Mouse (Mus musculus): ENCODE data around the gene Mob4. TPM values are rescaled to one million over a fixed set of nuclear protein-coding genes. Genes with fewer than 3 reads are reported as not detected.
"Not testable (repeated sequence)": the region's sequence is repeated elsewhere in the genome, so short reads cannot be mapped to it uniquely, and the experiment has no call there.

The Mob4 gene
- total RNA-seq (2021) = 10 to 100 TPM; 63.3 to 67.0 TPM
- long read RNA-seq, experiment 1, transcript Mob4-205 (8 exons, 2,840 nt) = major isoform, 81 of 89 reads
- long read RNA-seq, experiment 1, partial matches to known transcripts = 0 of 89 reads
- long read RNA-seq, experiment 1, other reads (novel, unspliced or antisense) = 6 of 89 reads
- long read RNA-seq, experiment 2, transcript Mob4-205 (8 exons, 2,840 nt) = major isoform, 139 of 145 reads
- long read RNA-seq, experiment 2, partial matches to known transcripts = 2 of 145 reads
- long read RNA-seq, experiment 2, other reads (novel, unspliced or antisense) = 3 of 145 reads

DNA sequence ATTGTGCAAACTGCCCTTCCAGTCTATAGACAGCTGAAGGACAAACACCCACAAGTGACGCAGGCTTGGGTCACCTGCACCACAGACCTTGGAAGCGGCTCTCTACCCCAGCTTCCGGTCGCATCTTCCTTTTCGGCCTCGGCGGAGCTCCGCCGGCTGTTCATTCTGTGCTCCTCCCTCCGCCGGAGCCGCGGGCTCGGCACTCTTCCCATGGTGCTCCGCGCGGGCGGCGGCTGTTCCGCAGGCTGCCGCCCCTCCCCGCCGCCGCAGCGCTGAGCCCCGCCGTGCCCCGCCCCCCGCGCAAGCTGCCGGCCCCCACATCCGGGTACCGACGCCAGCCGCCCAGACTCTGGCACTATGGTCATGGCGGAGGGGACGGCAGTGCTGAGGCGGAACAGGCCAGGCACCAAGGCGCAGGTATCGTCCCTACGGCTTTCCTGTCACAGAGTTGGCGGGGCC lies at the start of gene Mob4:
TSS of gene Mob4 (plus strand) at position 289 of the 459 bp plus-strand sequence.
- peak; percentile 89 to 92 for DNase-seq (ENCODE audit: low spot score in 2 of 2)

DNA sequence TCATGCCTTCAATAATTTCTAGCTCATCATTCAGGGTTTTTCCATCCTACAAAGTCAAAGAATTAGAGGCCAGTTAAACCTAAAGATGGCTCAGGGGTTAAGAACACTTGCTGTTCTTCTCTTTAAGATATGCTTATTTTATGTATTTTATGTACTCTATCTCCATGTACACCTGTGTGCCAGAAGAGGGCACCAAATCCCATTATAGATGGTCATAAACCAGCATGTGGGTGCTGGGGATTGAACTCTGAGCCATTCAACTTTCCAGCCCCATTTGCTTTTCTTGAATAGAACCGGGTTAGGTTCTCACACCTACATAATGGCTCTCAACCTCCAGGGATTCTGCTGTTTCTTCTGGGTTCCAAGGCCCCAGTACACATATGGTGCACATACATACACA lies 48.9 kb upstream of the Mob4 start:
- DNase-seq (ENCODE audit: low spot score in 2 of 2) = no peak

DNA sequence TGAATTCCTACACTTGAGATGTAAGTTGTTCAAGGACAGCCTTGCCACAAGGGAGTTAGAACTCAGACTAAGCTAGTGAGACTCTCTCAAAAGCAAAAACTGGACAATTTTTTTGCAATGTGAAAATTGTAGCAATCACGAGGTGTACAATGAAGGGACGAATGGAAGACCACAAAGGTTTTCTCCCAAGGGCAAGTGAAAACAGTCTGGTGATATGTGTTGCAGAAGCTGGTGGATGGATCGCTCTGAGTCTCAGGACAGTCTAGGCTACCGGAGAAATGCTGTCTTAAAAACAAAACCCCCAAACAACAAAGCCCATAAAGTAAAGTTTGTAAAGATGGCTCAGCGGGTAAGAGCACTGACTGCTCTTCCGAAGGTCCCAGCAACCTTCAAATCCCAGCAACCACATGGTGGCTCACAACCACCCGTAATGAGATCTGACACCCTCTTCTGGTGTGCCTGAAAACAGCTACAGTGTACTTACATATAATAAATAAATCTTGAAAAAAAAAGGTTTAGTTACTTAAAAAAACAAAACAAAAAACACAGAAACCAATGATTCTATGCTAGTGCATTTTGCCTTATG lies 45.2 kb upstream of the Mob4 start:
- no peak for DNase-seq (ENCODE audit: low spot score in 2 of 2)

DNA sequence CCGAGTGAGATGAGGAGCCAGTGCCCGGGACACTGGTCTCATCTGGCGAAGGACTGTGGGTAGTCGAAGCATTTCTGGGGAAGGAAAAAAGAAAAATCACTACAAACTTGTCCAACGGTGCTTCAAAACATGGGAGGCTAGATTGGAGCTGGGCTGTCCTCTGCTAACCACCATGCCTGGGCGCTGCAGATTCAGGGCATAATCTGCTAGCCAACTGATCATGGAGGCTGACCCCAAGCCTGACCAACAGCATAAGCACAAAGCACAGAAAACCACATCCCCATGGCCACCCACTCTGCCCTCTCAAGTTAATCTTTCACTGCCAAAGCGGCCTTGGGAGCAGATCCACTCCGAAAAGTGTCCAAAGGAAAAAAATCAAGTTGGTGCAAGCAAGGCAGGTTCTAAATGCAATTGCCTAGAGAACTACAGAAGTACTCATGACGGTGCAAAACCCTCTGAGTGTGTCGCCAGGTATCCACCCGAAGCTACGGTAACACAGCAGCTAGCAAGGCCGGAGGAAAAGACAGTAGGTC lies 44.1 kb upstream of the Mob4 start:
- DNase-seq (ENCODE audit: low spot score in 2 of 2) = no peak

DNA sequence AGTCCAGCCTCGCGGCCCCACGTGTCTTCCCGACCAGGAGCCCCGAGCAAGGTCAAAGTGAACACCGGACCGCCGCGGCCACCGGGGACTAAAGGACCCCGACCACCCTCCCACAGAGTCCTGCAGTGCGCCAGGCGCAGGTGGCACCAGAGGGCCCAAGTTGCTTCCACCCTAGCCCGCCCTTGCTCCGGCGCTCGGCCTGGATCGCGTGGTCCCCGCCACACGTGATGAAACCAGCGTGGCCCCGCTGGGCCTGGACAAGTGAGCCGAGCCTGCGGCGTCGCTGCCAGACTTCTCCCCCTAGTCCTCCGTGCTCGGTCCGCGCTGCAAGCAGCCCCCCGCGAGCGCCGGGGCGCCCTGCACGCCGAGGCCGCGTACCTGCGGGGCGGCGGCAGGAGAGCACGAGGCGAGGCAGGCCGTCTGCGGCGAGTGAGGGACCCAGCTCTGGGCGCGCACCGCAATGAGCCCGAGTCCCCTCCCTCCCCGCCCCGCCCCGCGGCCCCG lies 43.6 kb upstream of the Mob4 start:
- DNase-seq (ENCODE audit: low spot score in 2 of 2) = no peak

DNA sequence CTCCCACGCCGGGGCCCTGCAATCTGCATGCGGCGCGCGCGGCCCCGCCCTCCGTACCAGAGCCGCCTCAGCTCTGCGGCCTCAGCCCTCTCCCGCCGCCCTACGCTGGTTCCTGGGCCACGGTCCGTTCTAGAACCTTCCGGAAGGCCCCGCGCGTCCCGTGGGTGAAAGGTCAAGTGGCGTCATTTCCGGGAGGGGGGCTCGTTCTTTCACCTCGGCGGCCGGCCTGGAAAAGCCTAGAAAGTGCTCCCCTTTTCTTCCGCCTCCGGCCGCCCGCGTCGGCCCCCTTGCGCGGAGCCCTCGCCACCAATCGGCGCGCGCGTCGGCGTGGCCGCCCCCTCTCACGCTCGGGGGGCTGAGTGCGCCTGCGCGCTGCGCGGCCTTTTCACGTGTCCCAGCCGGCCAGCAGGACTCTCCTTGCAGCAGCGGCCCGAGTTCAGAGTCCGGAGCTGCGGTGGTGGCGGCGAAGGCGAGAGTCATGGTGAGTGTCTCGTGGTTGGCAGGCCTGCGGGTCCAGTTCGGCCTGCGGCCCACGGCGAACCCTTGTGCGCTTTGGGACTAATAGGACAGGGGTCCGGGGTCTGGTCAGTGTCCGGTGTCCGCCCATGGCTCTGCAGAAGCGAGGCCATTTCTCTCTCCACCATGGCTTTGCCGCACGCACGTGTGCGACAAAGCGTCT lies 43.0 kb upstream of the Mob4 start, which contains the start of the genes Hspe1 and Hspd1:
TSS of gene Hspe1 (plus strand) at position 201 of the 679 bp plus-strand sequence.
TSS of gene Hspd1 (minus strand) at position 312 of the 679 bp plus-strand sequence.
- peak; percentile 97 to 99 for DNase-seq (ENCODE audit: low spot score in 2 of 2)

DNA sequence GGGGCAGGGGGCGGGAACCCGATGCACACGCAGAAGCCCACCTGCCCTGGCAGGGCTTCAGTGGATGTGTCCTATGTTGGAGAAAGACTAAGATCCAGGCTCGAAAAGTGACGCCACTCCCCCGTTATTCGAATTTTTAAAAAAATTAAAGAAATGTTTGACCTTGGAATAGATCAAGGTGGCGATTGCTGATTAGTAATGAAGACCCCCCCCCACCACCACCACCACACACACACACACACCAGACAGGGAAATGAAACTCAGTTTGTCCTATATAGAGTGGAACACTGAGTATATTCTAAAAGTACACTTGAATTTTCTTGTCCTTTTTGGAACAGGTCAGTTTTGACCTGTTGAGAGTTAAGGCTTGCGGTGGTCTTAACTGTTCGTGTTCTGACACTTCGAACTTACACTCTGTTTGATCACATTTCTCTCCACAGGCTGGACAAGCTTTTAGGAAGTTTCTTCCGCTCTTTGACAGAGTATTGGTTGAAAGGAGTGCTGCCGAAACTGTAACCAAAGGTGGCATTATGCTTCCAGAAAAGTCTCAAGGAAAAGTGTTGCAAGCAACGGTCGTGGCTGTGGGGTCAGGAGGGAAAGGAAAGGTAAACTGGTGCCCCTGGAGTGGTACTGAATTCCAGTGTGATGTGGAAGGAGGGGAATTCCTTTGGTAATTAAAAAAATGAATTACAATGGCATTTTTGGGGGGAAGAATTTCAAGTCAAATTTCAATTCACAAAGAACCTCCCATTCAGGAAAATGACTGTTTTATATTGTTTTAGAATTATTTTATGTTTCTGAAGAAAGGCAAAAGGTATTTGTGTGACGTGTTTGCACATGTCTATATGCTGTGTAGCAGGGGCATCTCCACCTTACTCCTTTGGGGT lies 42.2 kb upstream of the Mob4 start:
- no peak for DNase-seq (ENCODE audit: low spot score in 2 of 2)

DNA sequence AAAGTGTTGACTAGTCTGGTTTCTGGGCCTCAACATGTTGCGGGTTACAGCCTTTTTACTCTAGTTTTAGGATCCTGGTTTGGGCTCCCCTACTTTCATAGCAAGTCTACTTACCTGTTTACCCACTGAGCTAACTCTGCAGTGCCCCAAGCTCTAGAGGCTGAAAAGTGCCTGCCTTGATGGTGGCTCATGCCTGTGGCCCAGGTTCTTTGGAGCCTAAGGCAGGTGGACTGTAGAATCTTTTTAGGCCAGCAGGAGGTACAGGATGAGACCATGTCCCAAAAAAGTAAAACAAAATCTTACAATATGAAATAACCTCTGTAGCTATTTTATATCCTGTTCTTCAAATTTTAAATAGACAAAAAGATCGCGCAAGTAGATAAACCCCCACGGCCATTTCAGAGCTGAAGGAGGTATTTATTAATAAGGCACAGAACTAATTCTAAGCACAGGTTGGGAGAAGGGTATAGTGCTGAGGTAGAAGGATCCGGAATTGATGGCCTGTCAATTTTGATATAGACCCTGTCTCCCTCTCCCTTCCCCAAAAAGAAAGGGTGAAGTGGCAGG lies 41.5 kb upstream of the Mob4 start:
- no peak for DNase-seq (ENCODE audit: low spot score in 2 of 2)

DNA sequence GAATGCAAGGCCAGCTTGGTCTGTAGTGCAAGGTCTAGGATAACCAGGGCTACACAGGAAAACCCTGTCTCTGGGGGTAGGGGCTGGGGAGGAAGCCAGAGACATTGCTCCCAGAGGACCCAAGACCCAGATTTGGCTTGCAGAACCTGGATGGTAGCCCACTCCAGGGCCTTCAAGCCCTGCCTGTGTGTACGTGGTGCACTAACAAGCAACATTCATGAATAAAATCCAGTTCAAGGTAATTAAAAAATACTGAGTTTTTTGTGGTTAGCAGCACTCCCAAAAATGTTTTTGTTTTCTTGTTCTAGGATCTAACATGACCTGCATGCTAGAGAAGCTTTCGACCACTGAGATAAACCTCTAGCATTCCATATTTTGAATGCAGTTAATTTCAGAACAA lies 39.0 kb upstream of the Mob4 start:
- DNase-seq (ENCODE audit: low spot score in 2 of 2) = no peak

DNA sequence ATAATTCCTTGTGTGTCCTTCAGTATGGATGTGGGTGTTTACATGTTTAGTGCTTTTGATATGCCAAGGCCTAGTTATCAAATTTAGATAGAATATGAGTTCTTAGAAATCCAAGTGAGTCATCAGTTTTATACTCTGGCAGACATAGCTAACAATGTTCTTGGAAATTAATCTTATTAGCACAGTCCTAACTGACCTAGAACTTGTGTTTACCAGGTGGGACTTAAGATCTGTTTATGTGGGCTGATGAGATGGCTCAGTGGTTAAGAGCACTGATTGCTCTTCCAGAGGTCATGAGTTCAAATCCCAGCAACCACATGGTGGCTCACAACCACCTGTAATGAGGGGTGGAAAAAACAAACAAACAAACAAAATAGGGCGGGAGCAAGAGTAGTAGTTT lies 38.6 kb upstream of the Mob4 start:
- no peak for DNase-seq (ENCODE audit: low spot score in 2 of 2)

DNA sequence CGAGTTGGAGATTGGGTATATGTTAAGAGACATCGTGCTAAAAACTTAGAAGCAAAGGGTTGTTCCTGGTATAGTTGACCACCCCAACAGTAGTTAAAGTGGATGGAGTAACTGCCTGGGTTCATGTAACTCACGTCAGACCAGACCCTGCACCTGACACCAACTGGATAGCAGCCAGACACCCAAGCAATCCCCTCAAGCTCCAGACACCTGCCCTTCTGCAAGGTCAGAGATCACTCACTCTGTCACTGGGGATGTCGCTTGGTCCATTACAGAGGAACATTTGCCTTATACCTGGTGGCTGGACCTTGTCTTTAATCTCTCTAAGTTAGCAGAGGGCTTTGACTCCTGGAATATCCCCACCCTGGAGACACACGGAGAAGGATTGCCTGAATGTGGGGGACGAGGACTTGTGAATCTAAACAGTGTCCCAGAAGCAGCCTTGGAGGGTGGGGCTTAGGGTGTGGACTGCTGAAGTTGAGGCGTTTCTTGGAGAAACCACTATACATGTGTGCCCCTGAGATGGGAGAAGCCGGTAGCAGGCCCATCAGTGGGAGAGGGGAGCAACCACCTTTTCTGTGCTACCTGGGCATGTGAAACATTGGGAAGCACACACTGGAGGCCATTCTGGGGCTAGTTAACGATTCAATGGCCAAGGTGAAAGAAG lies 24.0 kb upstream of the Mob4 start:
- DNase-seq (ENCODE audit: low spot score in 2 of 2) = no peak

DNA sequence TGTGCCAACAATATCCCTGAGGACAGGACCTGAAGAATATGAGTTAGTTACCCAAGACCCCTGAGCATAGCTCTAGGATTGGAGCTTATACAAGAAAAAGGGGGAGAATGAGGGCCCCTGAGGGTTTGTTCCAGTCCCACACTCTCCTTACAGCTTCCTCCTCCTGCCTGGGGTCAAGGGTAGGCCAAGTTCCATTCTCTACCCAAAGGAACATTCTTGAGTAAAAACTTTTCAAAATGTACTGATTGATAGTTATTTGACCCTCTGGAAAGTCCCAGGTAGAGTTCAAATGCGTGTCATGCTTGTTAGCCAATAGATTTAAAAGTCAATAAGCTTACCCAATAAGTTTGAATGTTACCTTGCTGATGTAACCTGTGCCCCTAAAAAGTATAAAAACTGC lies 23.4 kb upstream of the Mob4 start:
- DNase-seq (ENCODE audit: low spot score in 2 of 2) = no peak

DNA sequence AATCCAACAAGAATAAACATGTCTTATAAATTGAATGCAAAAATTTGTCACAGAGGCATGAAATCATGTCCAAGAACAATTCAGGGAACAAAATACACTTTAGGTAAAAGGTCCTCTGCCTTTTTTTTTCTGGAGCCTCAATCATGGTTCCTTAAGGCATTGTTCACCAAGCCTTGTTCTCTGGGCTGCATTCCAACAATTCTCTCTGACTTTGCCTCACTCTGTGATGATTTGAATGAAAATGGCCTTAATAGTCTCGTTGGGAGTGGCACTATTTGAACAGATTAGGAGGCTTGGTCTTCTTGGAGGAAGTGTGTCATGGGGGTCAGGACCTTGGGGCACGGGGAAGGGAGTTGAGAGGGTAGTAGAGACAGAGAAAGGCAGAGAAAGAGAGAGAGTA lies 22.6 kb upstream of the Mob4 start:
- DNase-seq (ENCODE audit: low spot score in 2 of 2) = no peak

DNA sequence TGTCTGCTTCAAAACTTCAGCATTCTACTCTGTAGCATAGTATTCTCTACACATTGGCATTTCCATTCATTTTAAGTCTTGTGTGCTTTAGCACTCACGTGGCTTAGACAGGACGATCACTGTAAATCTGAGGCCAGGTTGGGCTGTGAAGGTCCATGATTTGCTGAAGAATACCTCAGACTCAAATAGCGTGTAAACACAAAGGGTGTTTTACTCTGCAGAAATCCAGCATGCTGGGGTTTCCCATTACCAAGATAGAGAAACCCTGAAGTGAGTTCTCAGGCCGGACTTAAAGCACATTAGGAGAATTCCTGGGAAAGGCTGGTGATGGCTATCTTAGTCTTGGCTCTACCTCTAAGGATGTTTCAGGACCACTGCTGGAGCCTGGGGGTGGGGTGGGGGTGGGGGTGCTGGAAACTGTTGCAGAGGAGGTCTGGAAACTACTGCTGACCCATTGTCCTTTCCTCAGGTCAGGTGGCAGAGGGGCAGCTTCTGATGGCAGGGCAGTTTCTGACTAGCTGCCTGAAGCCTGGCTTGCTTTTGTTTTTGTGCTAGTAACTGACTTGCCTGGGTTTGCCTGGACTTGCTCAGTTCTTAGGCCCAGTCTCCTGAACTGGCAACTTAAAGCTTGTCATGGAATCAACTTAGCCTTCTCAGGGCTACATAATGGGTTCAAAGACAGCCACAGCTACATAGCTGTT lies 21.8 kb upstream of the Mob4 start:
- DNase-seq (ENCODE audit: low spot score in 2 of 2) = no peak

DNA sequence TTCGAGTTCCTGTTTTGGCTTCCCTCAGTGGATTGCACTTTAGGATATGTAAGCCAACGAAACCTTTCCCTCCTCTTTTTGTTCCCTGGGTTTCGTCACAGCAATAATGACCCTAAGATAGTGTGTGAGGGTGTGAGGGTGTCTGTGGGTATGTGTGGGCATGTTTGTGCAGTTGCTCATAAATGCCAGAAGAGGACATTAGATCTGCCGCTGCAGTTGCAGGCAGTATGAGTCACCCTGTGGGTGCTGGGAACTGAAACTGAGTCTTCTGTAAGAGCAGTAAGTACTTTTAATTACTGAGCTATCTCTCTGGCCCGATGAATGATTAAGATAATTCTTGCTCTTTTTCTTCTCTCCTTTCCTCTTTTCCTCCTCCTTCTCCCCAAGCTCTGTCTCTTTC lies 8.0 kb upstream of the Mob4 start:
- DNase-seq (ENCODE audit: low spot score in 2 of 2) = no peak

DNA sequence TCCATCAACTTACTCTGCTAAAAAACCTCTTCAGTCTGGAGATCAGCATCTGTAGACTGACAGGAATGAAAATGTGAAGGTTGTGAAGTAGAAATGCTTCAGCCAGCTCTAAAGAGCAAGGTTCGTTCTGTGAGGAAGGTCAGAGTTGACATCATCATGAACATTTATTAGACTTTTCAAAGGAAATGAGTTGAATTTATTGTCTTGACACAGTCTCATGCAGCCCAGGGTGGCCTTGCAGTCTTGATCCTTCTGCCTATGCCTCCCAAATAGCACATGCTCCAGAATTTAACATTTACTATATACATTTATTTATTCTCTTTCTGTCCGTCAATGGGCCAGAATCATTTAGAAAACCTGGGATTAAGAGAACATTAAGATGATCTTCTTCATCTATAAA lies 7.5 kb upstream of the Mob4 start:
- no peak for DNase-seq (ENCODE audit: low spot score in 2 of 2)

DNA sequence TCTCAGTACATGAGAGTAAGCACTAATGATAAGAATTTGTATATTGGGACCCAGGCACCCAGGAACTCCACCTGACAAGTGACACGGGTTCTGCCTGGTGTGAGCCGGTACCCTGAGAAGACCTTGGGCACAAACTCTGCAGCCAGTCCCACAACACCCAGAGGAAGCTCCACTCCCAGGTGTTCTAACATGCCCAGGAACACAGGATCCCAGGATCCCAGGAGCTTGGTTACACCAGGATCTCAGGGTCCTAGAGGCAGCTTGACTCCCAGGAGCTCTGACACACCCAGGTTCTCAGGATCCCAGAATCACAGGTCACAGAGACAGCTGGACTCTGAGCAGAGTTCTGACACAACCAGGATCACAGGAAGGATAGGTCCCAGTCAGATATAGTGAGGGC lies 6.9 kb upstream of the Mob4 start:
- DNase-seq (ENCODE audit: low spot score in 2 of 2) = not testable (repeated sequence)

DNA sequence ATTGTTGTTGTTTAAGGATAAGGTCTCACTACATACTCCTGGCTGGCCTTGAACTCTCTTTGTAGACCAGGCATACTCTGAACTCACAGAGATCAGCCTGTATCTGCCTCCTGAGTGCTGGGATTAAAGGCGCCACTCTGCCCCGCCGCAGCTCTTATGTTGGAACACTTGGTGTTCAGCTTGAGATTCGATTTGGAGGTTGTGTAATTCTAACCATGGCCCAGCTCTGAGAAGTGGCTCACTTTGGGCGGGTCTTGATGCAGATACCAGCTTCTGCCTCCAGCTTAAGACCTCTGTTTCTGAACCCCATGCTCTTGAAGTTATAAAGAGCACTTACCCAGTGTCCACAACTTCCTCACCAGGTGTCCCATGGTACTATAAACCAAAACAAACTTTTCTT lies 1.3 kb upstream of the Mob4 start:
- DNase-seq (ENCODE audit: low spot score in 2 of 2) = no peak

DNA sequence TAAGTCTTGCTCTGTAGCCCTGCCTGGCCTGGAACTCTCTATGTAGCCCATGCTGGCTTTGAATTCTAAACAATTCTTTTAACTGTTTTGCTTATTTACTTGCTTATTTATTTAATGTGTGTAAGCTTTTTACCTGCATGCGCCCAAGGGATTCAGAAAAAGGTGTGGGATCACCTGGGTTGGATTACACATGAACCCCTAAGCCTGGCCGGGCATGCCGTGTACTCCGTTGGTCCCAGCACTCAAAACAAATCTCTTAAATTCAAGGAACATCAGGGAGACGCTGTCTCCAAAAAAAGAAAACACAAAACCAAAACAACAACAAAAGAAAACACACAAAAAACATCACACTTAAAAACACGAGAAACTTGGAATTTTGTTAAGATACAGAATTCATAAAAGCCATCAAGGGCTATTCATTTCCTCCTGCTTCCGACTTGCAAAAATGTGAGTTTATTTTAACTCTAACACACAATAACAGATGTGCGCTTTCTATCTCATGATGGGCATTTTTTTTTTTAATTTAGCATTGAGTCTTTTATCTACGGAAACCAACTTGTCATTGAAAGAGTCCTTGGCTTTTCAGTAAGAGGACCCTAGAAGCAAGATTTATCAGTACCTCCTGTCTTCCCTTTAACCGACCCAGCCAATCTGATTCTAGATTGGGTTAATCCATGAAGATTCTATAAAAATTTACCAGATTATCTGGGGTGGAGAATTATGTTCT lies 678 bp upstream of the Mob4 start:
- DNase-seq (ENCODE audit: low spot score in 2 of 2) = no peak

Measured in layer of hippocampus, postnatal 14 days (tissue).